Mouse (Mus musculus): ENCODE data around the gene Adamtsl5. TPM values are rescaled to one million over a fixed set of nuclear protein-coding genes. Genes with fewer than 3 reads are reported as not detected.

Adamtsl5 gene
- polyA plus RNA-seq, 1 experiment: 22.9 TPM

- Histone ChIP-seq H3K4me1 (ENCODE audit: control insufficient read depth, insufficient read depth, low read length) (no peaks in the 10 kb centered on the region), H3K27ac (ENCODE audit: insufficient read depth, low read length) (no peak overlapping the region), H3K4me3 (ENCODE audit: insufficient read depth, low read length) (no peak overlapping the region)
- TF ChIP-seq POLR2A (IDR thresholded peaks at IDR 0.05; ENCODE audit: low read depth, low read length): no peak
- no peak for TF ChIP-seq CTCF (IDR thresholded peaks at IDR 0.05; ENCODE audit: borderline replicate concordance, insufficient read depth, low read length)
Observed at GRCm38 (mm10) chr10:80332525-80332989, 15.7 kb downstream of the Adamtsl5 start.

GRCm38 (mm10) chr10:80331636-80332524 lies 16.3 kb downstream of the Adamtsl5 start:
- H3K4me1 ChIP-seq (ENCODE audit: control insufficient read depth, insufficient read depth, low read length): no peaks in the 10 kb centered on the region
- no peak overlapping the region for H3K4me3 ChIP-seq (ENCODE audit: insufficient read depth, low read length)
- TF ChIP-seq CTCF (IDR thresholded peaks at IDR 0.05; ENCODE audit: borderline replicate concordance, insufficient read depth, low read length) (no peak), POLR2A (IDR thresholded peaks at IDR 0.05; ENCODE audit: low read depth, low read length) (no peak)
- no peak overlapping the region for H3K27ac ChIP-seq (ENCODE audit: insufficient read depth, low read length)

- TF ChIP-seq POLR2A (IDR thresholded peaks at IDR 0.05; ENCODE audit: low read depth, low read length) (no peak), CTCF (IDR thresholded peaks at IDR 0.05; ENCODE audit: borderline replicate concordance, insufficient read depth, low read length) (no peak)
- Histone ChIP-seq H3K4me3 (ENCODE audit: insufficient read depth, low read length) (no peak overlapping the region), H3K27ac (ENCODE audit: insufficient read depth, low read length) (no peak overlapping the region), H3K4me1 (ENCODE audit: control insufficient read depth, insufficient read depth, low read length) (no peaks in the 10 kb centered on the region)
Observed at GRCm38 (mm10) chr10:80330888-80331287, 17.3 kb downstream of the Adamtsl5 start.

- H3K4me1 ChIP-seq (ENCODE audit: control insufficient read depth, insufficient read depth, low read length): no peaks in the 10 kb centered on the region
- peak overlapping the region; percentile 31 for H3K4me3 ChIP-seq (ENCODE audit: insufficient read depth, low read length)
- TF ChIP-seq POLR2A (IDR thresholded peaks at IDR 0.05; ENCODE audit: low read depth, low read length) (peak; percentile 36; the same call in 1 of the 2 replicates), CTCF (IDR thresholded peaks at IDR 0.05; ENCODE audit: borderline replicate concordance, insufficient read depth, low read length) (no peak)
- no peak overlapping the region for H3K27ac ChIP-seq (ENCODE audit: insufficient read depth, low read length)
Observed at GRCm38 (mm10) chr10:80330084-80330483, 18.1 kb downstream of the Adamtsl5 start.

- Histone ChIP-seq H3K4me3 (ENCODE audit: insufficient read depth, low read length) (peak within 1 kb of the TSS; percentile 31), H3K27ac (ENCODE audit: insufficient read depth, low read length) (no peak within 1 kb of the TSS), H3K4me1 (ENCODE audit: control insufficient read depth, insufficient read depth, low read length) (no peaks in the 10 kb centered on the region)
- no peak for TF ChIP-seq CTCF (IDR thresholded peaks at IDR 0.05; ENCODE audit: borderline replicate concordance, insufficient read depth, low read length)
- no peak for TF ChIP-seq POLR2A (IDR thresholded peaks at IDR 0.05; ENCODE audit: low read depth, low read length)
Observed at GRCm38 (mm10) chr10:80329273-80330081, 18.7 kb downstream of the Adamtsl5 start, which contains the start of the genes Pcsk4 and Reep6. Gene Pcsk4, minus strand, starts transcription at chr10:80329498. Gene Reep6, plus strand, starts transcription at chr10:80329953.

- Histone ChIP-seq H3K27ac (ENCODE audit: insufficient read depth, low read length) (no peak overlapping the region), H3K4me1 (ENCODE audit: control insufficient read depth, insufficient read depth, low read length) (no peaks in the 10 kb centered on the region), H3K4me3 (ENCODE audit: insufficient read depth, low read length) (no peak overlapping the region)
- TF ChIP-seq POLR2A (IDR thresholded peaks at IDR 0.05; ENCODE audit: low read depth, low read length) (no peak), CTCF (IDR thresholded peaks at IDR 0.05; ENCODE audit: borderline replicate concordance, insufficient read depth, low read length) (no peak)
Observed at GRCm38 (mm10) chr10:80325045-80325444, 23.2 kb downstream of the Adamtsl5 start.

GRCm38 (mm10) chr10:80324120-80325037 lies 23.8 kb downstream of the Adamtsl5 start:
- Histone ChIP-seq H3K27ac (ENCODE audit: insufficient read depth, low read length) (no peak overlapping the region), H3K4me3 (ENCODE audit: insufficient read depth, low read length) (no peak overlapping the region; the same call in 1 of the 2 replicates), H3K4me1 (ENCODE audit: control insufficient read depth, insufficient read depth, low read length) (no peaks in the 10 kb centered on the region; the same call in 1 of the 2 replicates)
- TF ChIP-seq CTCF (IDR thresholded peaks at IDR 0.05; ENCODE audit: borderline replicate concordance, insufficient read depth, low read length): no peak
- no peak for TF ChIP-seq POLR2A (IDR thresholded peaks at IDR 0.05; ENCODE audit: low read depth, low read length)

GRCm38 (mm10) chr10:80323261-80324119 lies 24.7 kb downstream of the Adamtsl5 start:
- Histone ChIP-seq H3K4me1 (ENCODE audit: control insufficient read depth, insufficient read depth, low read length) (no peaks in the 10 kb centered on the region; the same call in 1 of the 2 replicates), H3K27ac (ENCODE audit: insufficient read depth, low read length) (no peak overlapping the region), H3K4me3 (ENCODE audit: insufficient read depth, low read length) (peak overlapping the region; percentile 49)
- TF ChIP-seq CTCF (IDR thresholded peaks at IDR 0.05; ENCODE audit: borderline replicate concordance, insufficient read depth, low read length) (no peak), POLR2A (IDR thresholded peaks at IDR 0.05; ENCODE audit: low read depth, low read length) (peak; percentile 55)

All from embryonic fibroblast, embryonic 13.5 days (primary cell).